Mouse (Mus musculus): ENCODE measurements around the gene Vars. TPM values are rescaled to one million over a fixed set of nuclear protein-coding genes. Genes with fewer than 3 reads are reported as not detected.

The Vars gene
- total RNA-seq, 1 experiment from 2014 or later = 415 TPM

DNA sequence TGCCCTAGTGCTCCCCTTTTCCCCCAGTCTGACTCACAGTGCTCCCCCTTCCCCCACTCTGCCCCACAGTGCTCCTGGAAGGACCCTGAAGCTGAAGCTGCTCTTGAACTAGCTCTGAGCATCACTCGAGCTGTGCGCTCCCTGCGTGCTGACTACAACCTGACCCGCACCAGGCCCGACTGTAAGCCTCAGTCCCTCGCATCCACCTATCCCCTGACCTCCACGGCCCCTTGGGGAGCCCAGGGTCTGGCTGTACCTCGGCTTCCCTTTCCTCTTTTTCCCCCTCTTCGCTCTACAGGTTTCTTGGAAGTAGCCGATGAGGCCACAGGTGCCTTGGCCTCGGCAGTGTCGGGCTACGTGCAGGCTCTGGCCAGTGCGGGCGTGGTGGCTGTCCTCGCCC is 14.5 kb downstream of the Vars start:
- no peak for ATAC-seq (replicated peaks in 1 of 2; ENCODE audit: insufficient read depth in 1 of 2, low FRiP score in 2 of 2, low TSS enrichment in 1 of 2, low read depth in 1 of 2, poor library complexity in 2 of 2, severe bottlenecking in 2 of 2)

DNA sequence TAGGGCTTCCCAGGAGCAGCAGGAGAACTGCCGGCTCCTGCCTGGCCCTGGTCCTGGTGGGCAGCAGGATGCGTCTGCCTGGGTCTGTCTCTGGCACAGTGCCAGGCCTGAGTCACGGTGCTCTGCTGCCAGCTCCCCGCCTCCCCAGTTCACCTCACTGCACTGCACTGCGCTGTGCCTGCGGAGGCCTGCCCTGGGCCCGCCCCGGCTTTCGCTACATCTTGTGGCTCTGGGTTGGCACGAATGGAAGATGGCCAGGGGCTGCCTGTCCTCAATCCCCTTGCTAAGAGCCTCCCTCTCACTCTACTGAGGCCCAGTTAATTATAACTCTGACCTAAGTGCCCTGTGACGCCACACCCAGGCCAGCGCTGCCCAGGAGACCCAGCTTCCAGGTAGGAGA is 15.6 kb downstream of the Vars start, which contains the start of gene Vwa7:
Gene Vwa7 (plus strand): TSS at position 204 of the 400 bp plus-strand sequence.
- ATAC-seq (replicated peaks in 1 of 2; ENCODE audit: insufficient read depth in 1 of 2, low FRiP score in 2 of 2, low TSS enrichment in 1 of 2, low read depth in 1 of 2, poor library complexity in 2 of 2, severe bottlenecking in 2 of 2) = peak; percentile 20 to 36; a peak in 2 of 4 replicates

GRCm38 (mm10) chr17:35016791-35017705 is 16.3 kb downstream of the Vars start:
- no peak for ATAC-seq (replicated peaks in 1 of 2; ENCODE audit: insufficient read depth in 1 of 2, low FRiP score in 2 of 2, low TSS enrichment in 1 of 2, low read depth in 1 of 2, poor library complexity in 2 of 2, severe bottlenecking in 2 of 2)

- ATAC-seq (replicated peaks in 1 of 2; ENCODE audit: insufficient read depth in 1 of 2, low FRiP score in 2 of 2, low TSS enrichment in 1 of 2, low read depth in 1 of 2, poor library complexity in 2 of 2, severe bottlenecking in 2 of 2) = no peak
Observed at GRCm38 (mm10) chr17:35017706-35018030, 16.9 kb downstream of the Vars start.

GRCm38 (mm10) chr17:35018171-35018570 is 17.4 kb downstream of the Vars start:
- no peak for ATAC-seq (replicated peaks in 1 of 2; ENCODE audit: insufficient read depth in 1 of 2, low FRiP score in 2 of 2, low TSS enrichment in 1 of 2, low read depth in 1 of 2, poor library complexity in 2 of 2, severe bottlenecking in 2 of 2)

DNA sequence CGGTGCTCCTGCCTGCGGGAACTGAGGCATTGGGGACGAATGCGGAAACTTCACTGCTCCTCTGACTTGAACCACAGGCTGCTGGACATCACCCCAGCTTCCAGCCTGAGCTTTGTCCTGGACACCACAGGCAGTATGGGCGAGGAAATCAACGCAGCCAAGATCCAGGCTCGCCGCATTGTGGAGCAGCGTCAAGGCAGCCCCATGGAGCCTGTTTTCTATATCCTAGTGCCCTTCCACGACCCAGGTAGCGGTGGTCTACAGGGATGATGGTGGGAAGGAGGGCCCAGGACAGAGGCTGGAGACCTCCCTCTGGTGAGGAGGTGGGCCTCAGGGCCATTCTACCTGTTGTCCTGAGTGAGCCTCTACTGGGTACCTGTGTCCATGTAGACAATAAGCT is 19.1 kb downstream of the Vars start:
- ATAC-seq (replicated peaks in 1 of 2; ENCODE audit: insufficient read depth in 1 of 2, low FRiP score in 2 of 2, low TSS enrichment in 1 of 2, low read depth in 1 of 2, poor library complexity in 2 of 2, severe bottlenecking in 2 of 2) = no peak

- ATAC-seq (replicated peaks in 1 of 2; ENCODE audit: insufficient read depth in 1 of 2, low FRiP score in 2 of 2, low TSS enrichment in 1 of 2, low read depth in 1 of 2, poor library complexity in 2 of 2, severe bottlenecking in 2 of 2) = no peak
Observed at GRCm38 (mm10) chr17:35020551-35020950, 19.8 kb downstream of the Vars start.

DNA sequence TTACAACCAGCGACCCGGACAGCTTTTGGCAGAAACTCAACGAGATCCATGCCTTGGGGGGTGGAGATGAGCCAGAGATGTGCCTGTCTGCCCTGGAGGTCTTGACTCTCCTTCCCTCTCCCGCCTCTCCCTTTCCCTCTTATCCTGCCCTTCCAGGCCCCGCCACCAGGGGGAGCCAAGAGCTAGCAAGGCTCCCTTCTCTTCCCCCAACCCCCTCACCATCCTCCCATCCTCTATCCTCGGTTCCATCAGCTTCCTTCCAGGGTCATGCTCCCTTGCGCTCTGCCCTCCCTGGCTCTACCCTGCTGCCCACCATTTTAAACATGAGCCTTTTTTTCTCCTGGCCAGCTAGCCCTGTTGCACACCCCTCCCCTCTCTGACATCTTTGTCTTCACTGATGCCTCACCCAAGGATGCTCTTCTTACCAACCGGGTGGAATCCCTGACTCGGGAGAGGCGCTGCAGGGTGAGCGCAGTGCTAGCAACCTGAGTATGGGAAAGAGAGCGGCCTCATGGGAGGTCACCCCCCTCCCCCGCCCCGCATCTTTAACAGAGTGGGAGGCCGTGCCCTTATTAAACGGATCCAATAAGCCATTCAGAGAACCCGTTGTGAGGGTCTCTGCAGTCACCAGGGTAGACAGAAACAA is 20.5 kb downstream of the Vars start:
- ATAC-seq (replicated peaks in 1 of 2; ENCODE audit: insufficient read depth in 1 of 2, low FRiP score in 2 of 2, low TSS enrichment in 1 of 2, low read depth in 1 of 2, poor library complexity in 2 of 2, severe bottlenecking in 2 of 2) = peak; percentile 57 to 61

- ATAC-seq (replicated peaks in 1 of 2; ENCODE audit: insufficient read depth in 1 of 2, low FRiP score in 2 of 2, low TSS enrichment in 1 of 2, low read depth in 1 of 2, poor library complexity in 2 of 2, severe bottlenecking in 2 of 2) = no peak; a peak in 1 of 4 replicates
Observed at GRCm38 (mm10) chr17:35021842-35022477, 21.2 kb downstream of the Vars start.

GRCm38 (mm10) chr17:35022541-35023060 is 21.8 kb downstream of the Vars start:
- ATAC-seq (replicated peaks in 1 of 2; ENCODE audit: insufficient read depth in 1 of 2, low FRiP score in 2 of 2, low TSS enrichment in 1 of 2, low read depth in 1 of 2, poor library complexity in 2 of 2, severe bottlenecking in 2 of 2) = no peak

- no peak for ATAC-seq (replicated peaks in 1 of 2; ENCODE audit: insufficient read depth in 1 of 2, low FRiP score in 2 of 2, low TSS enrichment in 1 of 2, low read depth in 1 of 2, poor library complexity in 2 of 2, severe bottlenecking in 2 of 2)
Observed at GRCm38 (mm10) chr17:35023221-35023620, 22.4 kb downstream of the Vars start.

DNA sequence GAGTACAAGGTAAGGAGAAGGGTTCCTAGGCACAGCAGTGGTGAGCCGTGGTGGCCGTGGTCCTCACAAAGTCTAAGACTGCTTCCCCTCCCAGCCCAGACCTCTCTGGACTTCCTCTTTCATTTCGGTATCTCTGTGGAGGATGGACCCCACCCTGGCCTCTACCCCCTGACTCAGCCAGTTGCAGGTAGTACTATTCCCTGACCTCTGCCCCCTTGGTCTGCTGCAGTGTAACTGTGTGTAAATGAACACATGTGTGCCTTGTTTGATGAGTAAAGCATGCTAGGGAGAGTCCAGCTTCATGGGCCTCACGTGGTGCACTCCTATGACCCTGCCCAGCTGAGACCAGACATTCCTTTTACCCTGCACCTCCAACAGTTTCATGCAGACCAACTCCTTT is 23.0 kb downstream of the Vars start:
- ATAC-seq (replicated peaks in 1 of 2; ENCODE audit: insufficient read depth in 1 of 2, low FRiP score in 2 of 2, low TSS enrichment in 1 of 2, low read depth in 1 of 2, poor library complexity in 2 of 2, severe bottlenecking in 2 of 2) = peak; percentile 26 to 39; a peak in 3 of 4 replicates

DNA sequence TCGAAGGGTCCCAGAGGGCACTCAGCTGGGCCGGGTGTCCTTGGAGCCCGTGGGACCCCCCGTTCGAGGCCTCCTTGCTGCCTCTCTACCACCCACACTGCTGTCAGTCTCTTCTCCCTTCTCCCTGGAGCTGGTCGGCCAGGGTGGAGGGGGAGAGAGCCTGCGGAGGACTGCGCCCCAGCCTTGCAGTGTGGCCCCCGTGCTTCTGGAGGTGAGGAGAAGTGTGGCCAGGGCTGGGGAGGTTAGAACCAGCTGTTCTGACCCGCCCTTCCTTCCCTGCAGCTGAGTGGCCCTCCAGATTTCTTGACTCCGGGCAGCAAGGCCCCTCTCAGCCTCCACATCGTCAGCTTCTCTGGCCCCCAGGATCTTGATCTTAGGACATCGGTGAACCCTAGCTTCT is 23.5 kb downstream of the Vars start:
- ATAC-seq (replicated peaks in 1 of 2; ENCODE audit: insufficient read depth in 1 of 2, low FRiP score in 2 of 2, low TSS enrichment in 1 of 2, low read depth in 1 of 2, poor library complexity in 2 of 2, severe bottlenecking in 2 of 2) = no peak

DNA sequence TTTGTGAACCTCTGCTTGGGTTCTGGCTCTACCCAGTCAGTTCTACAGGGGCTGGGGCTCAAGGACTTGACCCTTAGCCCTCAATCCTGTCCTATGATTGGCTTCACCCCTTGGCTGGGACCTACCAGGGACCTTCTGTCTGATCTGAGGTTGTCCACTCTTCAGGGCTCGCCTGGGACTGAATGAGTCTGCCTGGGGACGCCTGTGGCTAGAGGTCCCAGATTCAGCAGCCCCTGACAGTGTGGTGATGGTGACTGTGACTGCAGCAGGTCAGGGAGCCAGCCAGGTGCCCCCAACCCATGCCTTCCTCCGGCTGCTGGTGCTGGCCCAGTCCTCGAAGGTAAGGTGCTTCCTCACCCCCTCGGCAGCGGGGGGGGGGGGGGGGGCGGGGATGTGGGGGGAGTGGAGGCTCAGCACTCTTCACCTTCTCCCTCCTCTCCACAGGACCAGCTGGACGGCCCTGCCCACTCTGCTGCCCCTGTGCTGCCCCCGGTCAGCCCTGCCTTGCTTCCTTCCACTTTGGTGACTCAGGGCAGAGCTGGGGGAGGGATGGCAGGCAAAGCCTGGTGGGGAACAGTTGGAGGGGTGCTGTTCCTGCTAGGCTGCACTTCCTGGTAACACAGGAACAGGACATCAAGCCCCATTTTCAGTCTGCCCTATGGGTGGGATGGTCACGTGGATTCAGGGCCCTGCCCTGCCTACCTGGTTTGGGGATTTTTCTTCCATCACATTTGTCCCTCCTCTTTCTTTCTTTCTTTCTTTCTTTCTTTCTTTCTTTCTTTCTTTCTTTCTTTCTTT is 24.1 kb downstream of the Vars start:
- ATAC-seq (replicated peaks in 1 of 2; ENCODE audit: insufficient read depth in 1 of 2, low FRiP score in 2 of 2, low TSS enrichment in 1 of 2, low read depth in 1 of 2, poor library complexity in 2 of 2, severe bottlenecking in 2 of 2) = no peak

GRCm38 (mm10) chr17:35026206-35026605 is 25.4 kb downstream of the Vars start:
- ATAC-seq (replicated peaks in 1 of 2; ENCODE audit: insufficient read depth in 1 of 2, low FRiP score in 2 of 2, low TSS enrichment in 1 of 2, low read depth in 1 of 2, poor library complexity in 2 of 2, severe bottlenecking in 2 of 2) = no peak

- ATAC-seq (replicated peaks in 1 of 2; ENCODE audit: insufficient read depth in 1 of 2, low FRiP score in 2 of 2, low TSS enrichment in 1 of 2, low read depth in 1 of 2, poor library complexity in 2 of 2, severe bottlenecking in 2 of 2) = no peak
Observed at GRCm38 (mm10) chr17:35027277-35028068, 26.7 kb downstream of the Vars start, which contains the start of gene Sapcd1. Sapcd1 (minus strand) TSS chr17:35028016.
